Mouse (Mus musculus) bone marrow, adult 2 months (tissue): Measurements from ENCODE around the gene Golga2. TPM values are rescaled to one million over a fixed set of nuclear protein-coding genes. Genes with fewer than 3 reads are reported as not detected.

Experiments used
- H3K27ac ChIP-seq: fragments of 200-500 bp; 2 replicates; pipeline ENCODE4 v1.5.1; 2012; ENCODE audit warnings: low read depth, mild to moderate bottlenecking, control low read depth, inconsistent platforms, low read length; ENCODE audit not compliant: control insufficient read depth, poor library complexity, insufficient read depth
- H3K4me1 ChIP-seq: fragments of 200-500 bp; 2 replicates; pipeline ENCODE4 v1.6.1; 2011; ENCODE audit warnings: low read length; ENCODE audit not compliant: control insufficient read depth, insufficient read depth
- H3K4me3 ChIP-seq: fragments of 200-500 bp; replicated peaks from 2 replicates; pipeline ENCODE3; 2011; ENCODE audit warnings: mild to moderate bottlenecking, low read depth, low read length, control low read depth; ENCODE audit not compliant: control insufficient read depth
- CTCF ChIP-seq: fragments of 200-500 bp; IDR thresholded peaks from 2 replicates; pipeline ENCODE4 v1.5.1; 2011; ENCODE audit warnings: low read length, control low read depth; ENCODE audit not compliant: control insufficient read depth, insufficient read depth
- POLR2A ChIP-seq: fragments of 200-500 bp; IDR thresholded peaks from 2 replicates; pipeline ENCODE4 v1.6.1; 2011; ENCODE audit warnings: low read depth, mild to moderate bottlenecking, control low read depth, low read length, borderline replicate concordance; ENCODE audit not compliant: control insufficient read depth
- WGBS: fragments of 180-500 bp; shearing (Covaris S2); methylation state at CpG from one replicate; pipeline ENCODE4 v1.1.7; 2018; 5-methylcytosine and 5-hydroxymethylcytosine counted together
- polyA plus RNA-seq: library from polyadenylated mRNA; stranded (reverse); fragments of >200 nt; gene quantifications from 2 replicates; pipeline ENCODE4 v1.2.4, GENCODE M21; 2011; ENCODE audit warnings: low replicate concordance; ENCODE audit not compliant: missing spikeins, insufficient read depth, insufficient read length

Gene Golga2
- polyA plus RNA-seq, 1 experiment = 39.8 TPM

DNA sequence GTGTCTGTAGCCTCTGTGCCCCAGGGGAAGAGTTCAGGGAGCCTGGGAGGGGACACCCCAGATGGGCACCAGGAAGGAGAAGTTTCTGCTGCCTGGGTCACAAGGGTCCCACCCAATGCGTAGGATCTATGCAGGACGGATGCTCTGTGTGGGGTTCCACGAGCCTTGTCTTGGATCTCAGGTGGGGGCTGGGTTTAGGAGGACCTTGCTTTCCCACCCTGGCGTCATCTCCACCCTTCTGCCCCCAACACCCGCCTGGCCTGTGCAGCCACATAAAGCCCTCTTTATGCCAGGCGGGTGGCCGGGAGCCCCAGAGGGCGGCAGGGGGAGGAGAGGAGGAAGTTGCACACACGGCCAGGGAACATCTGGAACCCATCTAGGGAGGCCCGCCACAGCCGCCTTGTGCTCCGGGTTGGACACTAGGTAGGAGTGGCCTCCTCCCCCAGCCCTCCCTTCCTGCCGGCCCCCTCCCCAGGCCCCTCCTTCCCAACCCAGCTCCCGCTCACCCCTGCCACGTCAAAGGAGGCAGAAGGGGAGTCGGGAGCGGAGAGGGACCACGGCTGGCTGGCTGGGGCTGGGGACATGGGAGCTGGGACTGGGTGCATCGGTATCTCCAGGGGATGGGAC, 30.7 kb downstream of the Golga2 start:
- Histone ChIP-seq H3K27ac (no peak overlapping the region), H3K4me3 (no peak overlapping the region), H3K4me1 (no peaks in the 10 kb centered on the region)
- TF ChIP-seq CTCF (no peak), POLR2A (no peak)
- 6% methylated on average over 19 of the region's 19 CpGs for whole genome bisulfite sequencing

DNA sequence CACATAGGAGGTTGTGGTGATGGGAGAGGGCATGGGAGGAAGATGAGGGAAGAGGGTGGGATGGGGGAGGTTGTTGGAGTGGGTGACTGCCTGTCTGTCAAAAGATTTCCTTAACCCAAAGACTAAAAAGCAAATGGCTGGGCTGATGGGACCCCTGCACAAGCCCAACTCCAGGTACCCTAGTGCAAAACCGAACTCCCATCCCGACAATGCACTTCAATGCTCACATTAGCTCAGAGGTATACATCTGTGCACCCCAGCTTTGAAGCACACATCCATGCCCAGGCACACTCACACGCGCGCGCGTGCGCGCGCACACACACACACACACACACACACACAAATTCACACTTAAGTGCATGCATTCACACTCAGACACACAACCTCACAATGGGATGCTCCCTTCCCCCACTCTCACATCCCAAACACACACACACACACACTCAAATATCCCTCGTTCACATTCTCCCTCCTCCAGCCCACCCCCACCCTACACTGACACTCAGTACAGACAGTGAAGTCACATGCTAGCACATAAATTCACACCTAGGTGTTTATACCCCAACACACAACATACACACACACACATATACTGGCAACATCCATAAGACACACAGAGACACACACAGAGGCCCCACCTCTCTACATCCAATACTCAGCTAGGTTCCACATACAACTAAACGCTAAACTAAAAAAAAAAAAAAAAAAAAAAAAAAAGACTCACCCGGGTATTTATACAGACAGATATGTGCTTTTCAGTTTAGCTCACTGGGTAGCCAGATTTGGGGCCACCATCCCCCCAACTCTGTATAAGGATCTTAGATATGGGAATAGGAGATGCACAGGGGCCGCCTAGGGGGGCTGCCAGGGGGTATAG, 31.8 kb downstream of the Golga2 start:
- Histone ChIP-seq H3K4me1 (no peaks in the 10 kb centered on the region), H3K4me3 (no peak overlapping the region), H3K27ac (no peak overlapping the region)
- WGBS = 73% methylated on average over 14 of the region's 14 CpGs
- TF ChIP-seq CTCF (no peak), POLR2A (no peak)

- TF ChIP-seq CTCF (no peak), POLR2A (no peak)
- no peak overlapping the region for H3K4me3 ChIP-seq
- no peak overlapping the region for H3K27ac ChIP-seq
- 41% methylated on average over 9 of the region's 9 CpGs for WGBS
- no peaks in the 10 kb centered on the region for H3K4me1 ChIP-seq
Observed at GRCm38 (mm10) chr2:32319586-32320580, 32.7 kb downstream of the Golga2 start.

GRCm38 (mm10) chr2:32320721-32321120, 33.5 kb downstream of the Golga2 start:
- 72% methylated on average over 11 of the region's 11 CpGs for WGBS
- TF ChIP-seq POLR2A (no peak), CTCF (no peak)
- Histone ChIP-seq H3K4me3 (no peak overlapping the region), H3K4me1 (no peaks in the 10 kb centered on the region), H3K27ac (no peak overlapping the region)

DNA sequence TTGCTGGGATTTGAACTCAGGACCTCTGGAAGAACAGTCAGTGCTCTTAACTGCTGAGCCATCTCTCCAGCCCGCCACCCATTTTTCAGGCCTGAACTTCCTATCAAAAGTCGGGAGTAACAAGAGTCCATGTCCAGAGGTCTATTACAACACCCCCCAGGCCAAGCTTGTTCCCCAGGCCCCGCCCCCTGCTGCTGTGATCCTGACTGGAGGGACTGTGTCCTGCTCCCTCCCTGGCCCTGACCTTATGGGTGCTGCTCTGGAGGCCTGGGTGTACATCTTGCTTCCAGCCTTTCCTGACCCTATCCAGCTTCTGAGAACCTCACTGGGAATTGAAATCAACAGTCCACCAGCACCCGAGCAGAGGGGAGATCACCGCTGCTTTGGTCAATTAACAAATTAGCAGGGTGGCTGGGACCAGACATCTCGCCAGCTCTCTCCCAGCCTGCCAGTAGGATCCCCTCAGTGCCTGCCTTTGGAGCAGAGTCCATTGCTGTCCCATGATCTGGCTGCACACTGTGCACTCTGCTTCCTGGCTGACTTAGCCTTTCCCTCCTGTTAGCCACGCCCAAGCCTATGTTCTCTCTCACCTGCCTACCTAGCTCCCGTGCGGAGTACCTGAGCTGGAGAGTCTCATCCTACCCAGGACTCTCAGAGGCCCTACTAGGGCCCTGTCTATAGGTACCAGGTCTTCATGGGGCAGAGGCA, 34.6 kb downstream of the Golga2 start:
- no peaks in the 10 kb centered on the region for H3K4me1 ChIP-seq
- 70% methylated on average over 9 of the region's 9 CpGs for WGBS
- no peak overlapping the region for H3K27ac ChIP-seq
- TF ChIP-seq CTCF (no peak), POLR2A (no peak)
- no peak overlapping the region for H3K4me3 ChIP-seq

DNA sequence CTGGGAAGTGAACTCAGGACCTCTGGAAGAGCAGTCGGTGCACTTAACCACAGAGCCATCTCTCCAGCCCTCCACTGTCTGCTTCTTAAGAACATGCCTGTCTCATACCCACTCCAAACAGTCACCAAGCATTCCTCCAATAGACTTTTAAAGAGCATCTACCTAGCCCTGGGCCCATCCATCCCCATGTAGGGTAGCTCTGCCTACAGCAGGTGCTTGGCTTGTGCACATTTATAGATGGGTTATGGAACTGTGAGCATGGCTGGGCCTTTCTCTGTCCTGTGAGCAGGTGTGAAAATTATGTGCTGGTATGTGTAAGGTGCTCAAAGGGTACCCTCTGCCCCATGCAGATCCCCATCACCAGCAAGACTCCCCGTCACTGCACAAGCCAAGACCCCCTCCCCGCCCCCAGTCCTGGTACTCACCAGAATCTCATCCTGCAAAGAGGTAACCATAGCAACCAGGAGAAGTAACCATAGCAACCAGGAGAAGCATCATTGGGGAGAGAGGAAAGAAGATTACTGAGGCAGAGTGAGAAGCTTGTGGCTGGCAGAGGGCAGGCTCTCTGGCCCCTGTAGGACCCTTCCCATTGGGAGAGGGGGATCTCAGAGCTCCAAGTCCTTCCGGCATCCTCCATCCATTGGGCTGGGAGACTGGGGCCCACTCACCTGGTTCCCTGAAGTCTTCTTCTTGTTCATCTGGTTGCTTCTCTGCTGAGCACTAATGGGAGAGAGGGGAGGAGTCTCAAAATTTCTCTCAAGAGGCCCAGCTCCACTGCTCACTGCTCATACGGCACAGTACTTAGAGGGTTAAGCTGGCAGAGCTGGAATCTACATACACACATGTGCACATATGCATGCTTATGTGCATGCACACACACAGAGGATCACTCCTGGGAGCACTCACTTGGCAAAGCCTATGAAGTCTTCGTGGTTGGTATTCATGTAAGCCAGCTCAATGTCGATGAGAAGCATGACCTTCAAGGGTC, 35.9 kb downstream of the Golga2 start:
- Histone ChIP-seq H3K27ac (no peak overlapping the region), H3K4me3 (no peak overlapping the region), H3K4me1 (no peaks in the 10 kb centered on the region)
- 81% methylated on average over 7 of the region's 7 CpGs for WGBS
- no peak for TF ChIP-seq CTCF
- no peak for TF ChIP-seq POLR2A

- H3K27ac ChIP-seq = no peak overlapping the region
- TF ChIP-seq POLR2A (no peak), CTCF (no peak)
Observed at GRCm38 (mm10) chr2:32324322-32324721, 37.1 kb downstream of the Golga2 start.

More at GRCm38 (mm10) chr2:32324322-32324721, 37.1 kb downstream of the Golga2 start:
- 55% methylated on average over 4 of the region's 4 CpGs for WGBS
- Histone ChIP-seq H3K4me3 (no peak overlapping the region), H3K4me1 (no peaks in the 10 kb centered on the region)
